Mouse (Mus musculus) stomach, embryonic 16.5 days (tissue): Measurements from ENCODE around the gene Muc4. TPM values are rescaled to one million over a fixed set of nuclear protein-coding genes. Genes with fewer than 3 reads are reported as not detected.
A peak's percentile ranks its signal among the peaks of the same experiment; 100 is the strongest.

Experiments used
- ATAC-seq: fragments of 200-750 bp; cut with Nextera tagmentation; 2 replicates; pipeline ENCODE4 v1.8.0; 2017; ENCODE audit warnings: moderate number of reproducible peaks, moderate TSS enrichment; ENCODE audit not compliant: insufficient read depth, low FRiP score
- H3K27ac ChIP-seq: fragments of 300-500 bp; sonication (generic); 2 replicates; pipeline ENCODE4 v1.5.1; 2014; ENCODE audit warnings: low read length
- H3K27me3 ChIP-seq: fragments of 300-500 bp; sonication (generic); 2 replicates; pipeline ENCODE4 v1.6.1; 2014; ENCODE audit warnings: low read length, control low read depth, mixed read lengths; ENCODE audit not compliant: control insufficient read depth, insufficient read depth
- H3K36me3 ChIP-seq: fragments of 300-500 bp; sonication (generic); 2 replicates; pipeline ENCODE4 v1.6.1; 2014; ENCODE audit warnings: low read length; ENCODE audit not compliant: control insufficient read depth, insufficient read depth
- H3K4me1 ChIP-seq: fragments of 300-500 bp; sonication (generic); 2 replicates; pipeline ENCODE4 v1.6.1; 2014; ENCODE audit warnings: low read length, control low read depth, mixed read lengths; ENCODE audit not compliant: control insufficient read depth, insufficient read depth
- H3K4me2 ChIP-seq: fragments of 300-500 bp; sonication (generic); 2 replicates; pipeline ENCODE4 v1.6.1; 2014; ENCODE audit warnings: low read depth, low read length, mixed read lengths
- H3K4me3 ChIP-seq: fragments of 300-500 bp; sonication (generic); replicated peaks from 2 replicates; pipeline ENCODE4 v1.5.1; 2014; ENCODE audit warnings: mild to moderate bottlenecking, low read length
- H3K9ac ChIP-seq: fragments of 300-500 bp; sonication (generic); 2 replicates; pipeline ENCODE4 v1.6.1; 2014; ENCODE audit warnings: low read length
- H3K9me3 ChIP-seq: fragments of 300-500 bp; sonication (generic); replicated peaks from 2 replicates; pipeline ENCODE4 v1.6.1; 2016; ENCODE audit warnings: low read length, control low read depth; ENCODE audit not compliant: control insufficient read depth
- WGBS: fragments of 180-500 bp; shearing (Covaris S2); extraction: QIAGEN DNeasy Blood & Tissue Kit; methylation state at CpG from one replicate; pipeline ENCODE4 v1.1.7; 2014; 5-methylcytosine and 5-hydroxymethylcytosine counted together
- polyA plus RNA-seq: library from polyadenylated mRNA; unstranded; fragments of >200 nt; fragmentation: Nextera tagmentation; extraction: Ambion mirVana; gene quantifications from 2 replicates; pipeline ENCODE4 v1.2.1, GENCODE M21; 2015

Gene Muc4
- polyA plus RNA-seq, 1 experiment from 2014 or later: 5.6 TPM

GRCm38 (mm10) chr16:32818441-32818840 lies 82.8 kb downstream of the Muc4 start:
- Histone ChIP-seq H3K4me1 (peaks cover 16% of the 10 kb centered on the region; the same call in 1 of the 2 replicates), H3K27me3 (no peaks in the 10 kb centered on the region), H3K9me3 (no peaks in the 10 kb centered on the region), H3K4me3 (no peak overlapping the region), H3K4me2 (no peak overlapping the region), H3K9ac (no peak overlapping the region), H3K27ac (no peak overlapping the region), H3K36me3 (0 out of 2 replicates have a peak, but pooled peaks cover 3% of the 10 kb centered on the region)
- no peak for ATAC-seq
- 73% methylated on average over 5 of the region's 5 CpGs for WGBS

- WGBS: 34% methylated on average over 10 of the region's 10 CpGs
- peaks cover 9% of the 10 kb centered on the region; the same call in 1 of the 2 replicates for H3K4me1 ChIP-seq
- H3K27ac ChIP-seq: peak overlapping the region; percentile 51
- H3K4me2 ChIP-seq: no peak overlapping the region
- no peaks in the 10 kb centered on the region for H3K27me3 ChIP-seq
- no peak overlapping the region; the same call in 1 of the 2 replicates for H3K9ac ChIP-seq
- ATAC-seq: peak; percentile 75
- H3K36me3 ChIP-seq: peaks cover 25% of the 10 kb centered on the region
- H3K9me3 ChIP-seq: no peaks in the 10 kb centered on the region
- H3K4me3 ChIP-seq: no peak overlapping the region
Observed at GRCm38 (mm10) chr16:32821772-32822449, 86.2 kb downstream of the Muc4 start.

- WGBS: 55% methylated on average over 6 of the region's 6 CpGs
- H3K9me3 ChIP-seq: no peaks in the 10 kb centered on the region
- H3K4me3 ChIP-seq: no peak overlapping the region
- peaks cover 9% of the 10 kb centered on the region; the same call in 1 of the 2 replicates for H3K4me1 ChIP-seq
- H3K36me3 ChIP-seq: peaks cover 27% of the 10 kb centered on the region
- H3K4me2 ChIP-seq: no peak overlapping the region
- no peaks in the 10 kb centered on the region for H3K27me3 ChIP-seq
- no peak for ATAC-seq
- no peak overlapping the region; the same call in 1 of the 2 replicates for H3K9ac ChIP-seq
- peak overlapping the region; percentile 51 for H3K27ac ChIP-seq
Observed at GRCm38 (mm10) chr16:32822450-32822827, 86.8 kb downstream of the Muc4 start.

DNA sequence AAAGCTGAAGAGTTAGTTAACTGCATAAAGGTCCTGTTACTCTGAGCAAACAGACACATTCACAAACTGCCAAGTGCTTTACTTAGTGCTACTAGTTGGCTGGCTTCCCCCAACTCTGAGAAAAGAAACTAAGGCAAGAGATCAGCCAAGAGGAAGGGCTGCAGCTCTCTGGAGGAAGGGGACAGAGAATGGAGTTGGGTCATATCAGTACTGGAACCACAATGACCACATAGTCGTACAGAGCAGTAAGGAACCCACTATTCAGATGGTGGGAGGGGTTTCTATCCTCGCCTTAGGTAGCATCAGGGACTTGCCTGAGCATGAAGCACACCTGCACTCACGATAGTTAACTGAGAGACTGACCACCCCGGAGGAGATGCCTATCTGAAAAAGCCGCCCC lies 87.2 kb downstream of the Muc4 start:
- Histone ChIP-seq H3K36me3 (peaks cover 27% of the 10 kb centered on the region), H3K27ac (no peak overlapping the region), H3K4me3 (no peak overlapping the region), H3K4me1 (peaks cover 9% of the 10 kb centered on the region; the same call in 1 of the 2 replicates), H3K9ac (no peak overlapping the region), H3K9me3 (no peaks in the 10 kb centered on the region), H3K4me2 (no peak overlapping the region), H3K27me3 (no peaks in the 10 kb centered on the region)
- ATAC-seq: no peak
- WGBS: 74% methylated on average over 5 of the region's 5 CpGs

- WGBS: 86% methylated on average over 8 of the region's 8 CpGs
- Histone ChIP-seq H3K9me3 (no peaks in the 10 kb centered on the region), H3K27me3 (no peaks in the 10 kb centered on the region), H3K9ac (no peak overlapping the region), H3K4me2 (no peak overlapping the region), H3K27ac (no peak overlapping the region), H3K4me3 (no peak overlapping the region), H3K4me1 (peaks cover 9% of the 10 kb centered on the region; the same call in 1 of the 2 replicates), H3K36me3 (peaks cover 27% of the 10 kb centered on the region)
- no peak for ATAC-seq
Observed at GRCm38 (mm10) chr16:32823487-32823886, 87.8 kb downstream of the Muc4 start.

DNA sequence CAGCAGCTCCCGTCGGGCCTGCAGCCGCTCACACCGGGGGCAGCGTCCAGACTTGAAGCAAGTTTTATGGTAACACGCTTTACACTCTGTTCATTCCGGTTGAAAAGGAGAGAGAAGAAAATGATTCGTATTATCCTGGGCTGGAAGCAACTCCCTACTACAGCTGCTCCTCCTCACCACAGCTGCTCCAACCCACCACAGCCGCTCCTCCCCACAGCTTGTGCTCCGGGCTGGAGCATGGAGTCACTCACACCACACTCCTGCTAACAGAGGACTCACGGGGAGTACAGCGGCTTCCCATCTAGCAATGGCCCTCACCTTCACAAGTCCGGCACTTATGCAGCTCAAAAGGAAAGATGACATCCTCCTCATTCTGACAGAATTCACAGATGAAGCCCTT lies 88.4 kb downstream of the Muc4 start:
- Histone ChIP-seq H3K36me3 (peaks cover 27% of the 10 kb centered on the region), H3K9ac (no peak overlapping the region)

DNA sequence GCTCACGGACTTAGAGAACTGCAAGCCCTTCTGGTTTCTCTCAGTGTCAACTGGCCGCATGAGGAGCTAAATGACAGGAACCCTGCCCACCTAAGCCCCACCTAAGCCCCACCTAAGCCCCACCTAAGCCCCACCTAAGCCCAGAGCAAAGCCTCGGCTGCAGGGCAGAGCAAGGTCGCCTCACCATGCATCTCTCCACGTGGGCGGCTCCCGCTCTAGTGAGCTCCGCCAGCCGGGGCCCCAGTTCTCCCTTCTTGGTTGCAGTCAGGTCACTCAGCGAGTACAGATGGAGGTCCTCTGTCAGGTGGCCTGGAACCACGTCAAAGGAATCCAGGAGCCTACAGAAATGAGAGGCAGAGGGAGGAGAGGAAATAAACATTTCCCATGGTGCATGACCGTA lies 89.7 kb downstream of the Muc4 start:
- no peak overlapping the region for H3K4me3 ChIP-seq
- no peak overlapping the region for H3K9ac ChIP-seq
- 51% methylated on average over 12 of the region's 12 CpGs for WGBS
- no peak overlapping the region for H3K4me2 ChIP-seq
- peaks cover 27% of the 10 kb centered on the region for H3K36me3 ChIP-seq
- peaks cover 9% of the 10 kb centered on the region; the same call in 1 of the 2 replicates for H3K4me1 ChIP-seq
- no peaks in the 10 kb centered on the region for H3K27me3 ChIP-seq
- H3K27ac ChIP-seq: no peak overlapping the region
- no peaks in the 10 kb centered on the region for H3K9me3 ChIP-seq
- ATAC-seq: no peak

More for the DNA sequence above, 88.4 kb downstream of the Muc4 start:
- ATAC-seq: no peak
- Histone ChIP-seq H3K4me2 (no peak overlapping the region), H3K9me3 (no peaks in the 10 kb centered on the region), H3K27me3 (no peaks in the 10 kb centered on the region), H3K4me3 (no peak overlapping the region), H3K27ac (no peak overlapping the region), H3K4me1 (peaks cover 9% of the 10 kb centered on the region; the same call in 1 of the 2 replicates)
- 90% methylated on average over 13 of the region's 13 CpGs for WGBS

DNA sequence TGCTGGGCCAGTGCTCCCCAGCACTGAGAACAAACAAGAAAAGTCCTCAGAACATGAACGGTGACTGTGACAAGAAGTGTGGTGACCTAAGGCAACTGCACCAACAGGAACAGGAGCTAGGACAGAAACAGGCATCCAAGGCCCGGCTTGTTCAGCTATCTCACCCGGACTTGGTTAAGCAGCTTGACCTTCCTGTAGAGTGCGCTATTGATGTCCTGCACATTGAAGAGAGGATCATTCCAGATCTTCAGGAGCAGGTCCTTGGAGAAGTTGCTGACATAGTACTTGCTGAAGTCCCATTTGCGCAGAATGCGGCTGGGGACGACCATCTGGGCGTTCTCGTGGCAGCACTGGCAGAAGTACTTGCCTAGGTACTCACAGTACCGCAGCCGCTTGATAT lies 90.8 kb downstream of the Muc4 start:
- Histone ChIP-seq H3K4me3 (no peak overlapping the region), H3K4me1 (peaks cover 9% of the 10 kb centered on the region; the same call in 1 of the 2 replicates), H3K27me3 (no peaks in the 10 kb centered on the region), H3K9me3 (no peaks in the 10 kb centered on the region), H3K4me2 (no peak overlapping the region), H3K36me3 (peaks cover 27% of the 10 kb centered on the region), H3K9ac (no peak overlapping the region), H3K27ac (no peak overlapping the region)
- 94% methylated on average over 11 of the region's 11 CpGs for WGBS
- ATAC-seq: no peak

- Histone ChIP-seq H3K36me3 (peaks cover 17% of the 10 kb centered on the region), H3K9me3 (no peaks in the 10 kb centered on the region)
- ATAC-seq: no peak
Observed at GRCm38 (mm10) chr16:32829104-32829503, 93.4 kb downstream of the Muc4 start.

More at GRCm38 (mm10) chr16:32829104-32829503, 93.4 kb downstream of the Muc4 start:
- no peaks in the 10 kb centered on the region for H3K4me1 ChIP-seq
- H3K9ac ChIP-seq: no peak overlapping the region
- no peak overlapping the region for H3K27ac ChIP-seq
- WGBS: 81% methylated on average over 11 of the region's 11 CpGs
- no peak overlapping the region for H3K4me3 ChIP-seq
- no peaks in the 10 kb centered on the region for H3K27me3 ChIP-seq
- H3K4me2 ChIP-seq: no peak overlapping the region
